Mouse (Mus musculus) ovary, postnatal 36 days (tissue): ENCODE results near the gene Gk2.

ENCODE experiments used
- DNase-seq: peaks from one replicate; pipeline ENCODE4 v3.0.0; 2022; ENCODE audit warnings: low spot score, mixed read lengths

The Gk2 gene

GRCm38 (mm10) chr5:97456816-97457215 lies at the start of gene Gk2:
TSS of gene Gk2 (minus strand) at chr5:97457021.
- no peak for DNase-seq

DNA sequence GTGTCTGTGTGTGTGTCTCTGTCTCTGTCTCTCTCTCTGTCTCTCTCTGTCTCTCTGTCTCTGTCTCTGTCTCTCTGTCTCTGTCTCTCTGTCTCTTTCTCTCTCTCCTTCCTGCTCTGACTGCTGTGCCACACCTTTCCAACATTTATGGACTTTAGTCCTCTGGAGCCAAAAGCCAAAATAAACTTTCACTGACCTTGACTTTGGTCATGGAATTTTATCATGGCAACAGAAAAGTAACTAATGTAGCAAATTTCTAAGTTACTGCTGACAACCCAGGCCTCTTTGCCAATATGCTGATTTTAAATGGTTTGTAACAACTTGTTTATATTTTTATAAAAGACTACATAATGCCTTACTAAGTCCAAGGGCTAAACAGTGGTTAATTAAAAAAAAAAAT lies 41.2 kb upstream of the Gk2 start:
- no peak for DNase-seq

GRCm38 (mm10) chr5:97495488-97496092 lies 38.8 kb upstream of the Gk2 start:
- DNase-seq = no peak

- DNase-seq = no peak
Measured at GRCm38 (mm10) chr5:97493421-97493820, 36.6 kb upstream of the Gk2 start.

DNA sequence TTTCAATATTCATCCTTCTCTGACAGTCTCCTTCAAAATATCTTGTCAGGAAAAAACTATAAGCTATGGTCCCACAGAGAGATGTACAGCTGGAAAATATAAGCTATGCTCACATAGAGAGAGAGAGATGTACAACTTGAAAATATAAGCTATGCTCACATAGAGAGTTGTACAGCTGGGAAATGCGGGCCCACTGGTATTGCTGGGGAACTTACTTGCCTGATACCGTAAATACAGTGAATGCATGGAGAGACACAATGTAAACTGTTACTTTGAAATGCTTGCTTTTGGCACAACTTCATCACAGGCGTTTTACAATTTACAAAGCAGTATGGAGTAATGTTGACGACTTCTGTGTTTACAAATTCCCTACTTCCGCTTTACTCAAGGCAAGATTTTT lies 29.3 kb upstream of the Gk2 start:
- no peak for DNase-seq

GRCm38 (mm10) chr5:97479991-97480390 lies 23.2 kb upstream of the Gk2 start:
- no peak for DNase-seq

- DNase-seq = no peak
Measured at GRCm38 (mm10) chr5:97467246-97467645, 10.4 kb upstream of the Gk2 start.

- DNase-seq = no peak
Measured at GRCm38 (mm10) chr5:97466430-97467158, 9.8 kb upstream of the Gk2 start.

- DNase-seq = no peak
Measured at GRCm38 (mm10) chr5:97465956-97466355, 9.1 kb upstream of the Gk2 start.

GRCm38 (mm10) chr5:97462856-97463255 lies 6.0 kb upstream of the Gk2 start:
- DNase-seq = no peak

DNA sequence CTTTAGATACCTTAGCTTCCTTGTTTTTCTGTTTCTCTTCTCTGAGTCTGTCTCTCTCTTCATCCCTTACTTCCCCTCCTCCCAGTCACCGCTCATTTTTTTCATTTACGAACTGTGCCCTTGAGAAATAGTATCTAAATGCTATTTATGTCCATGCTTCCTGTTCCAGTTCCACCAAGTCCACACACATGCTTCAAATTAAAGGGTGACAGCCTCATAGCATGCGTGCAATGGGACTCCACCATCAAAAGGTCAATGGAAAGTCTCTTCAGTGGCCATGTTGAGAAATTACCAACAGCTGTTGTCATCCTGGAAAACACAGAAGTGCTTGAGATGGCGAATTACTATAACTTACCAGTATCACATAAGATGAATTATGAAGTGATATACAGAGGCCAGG lies 5.4 kb downstream of the Gk2 start:
- no peak for DNase-seq

DNA sequence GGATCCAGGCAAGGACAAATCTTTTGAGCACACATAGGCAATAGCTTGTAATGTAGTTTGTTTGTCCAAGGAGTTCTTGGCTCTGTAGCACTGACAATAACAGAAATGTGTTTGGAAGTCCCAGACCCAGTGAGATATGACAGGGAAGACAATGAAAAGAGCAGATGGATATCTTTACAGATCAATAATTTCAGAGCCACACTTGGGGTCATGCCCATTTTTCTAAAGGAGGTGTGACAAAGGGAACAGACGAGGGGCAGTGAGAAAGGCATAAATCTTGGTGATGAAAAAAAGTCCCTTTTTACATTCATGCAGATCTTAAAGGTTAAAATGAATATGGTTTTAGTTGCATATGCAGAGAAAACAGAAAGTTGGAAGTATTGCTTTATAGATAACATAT lies 12.6 kb downstream of the Gk2 start:
- DNase-seq = no peak

- DNase-seq = no peak
Measured at GRCm38 (mm10) chr5:97432512-97432911, 24.3 kb downstream of the Gk2 start.

DNA sequence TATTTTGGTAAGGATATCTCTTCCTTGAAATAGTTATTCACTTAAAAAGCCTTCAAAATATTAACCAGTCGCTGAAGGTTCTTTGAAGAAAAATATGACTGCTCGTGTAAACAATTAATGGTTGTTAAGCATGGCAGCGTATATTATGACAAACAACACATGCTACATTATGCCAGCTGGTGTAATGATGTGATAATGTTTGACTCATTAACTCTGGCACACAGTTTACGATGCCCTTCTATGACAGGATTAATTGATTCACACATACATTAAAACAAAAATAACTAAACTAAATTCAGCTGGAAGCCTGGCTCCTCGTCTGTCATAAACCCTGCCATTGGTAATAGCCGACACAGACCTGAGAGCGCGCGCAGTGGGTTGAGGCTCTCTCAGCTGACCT lies 26.8 kb downstream of the Gk2 start:
- DNase-seq = no peak

GRCm38 (mm10) chr5:97421669-97422068 lies 35.2 kb downstream of the Gk2 start:
- DNase-seq = no peak

DNA sequence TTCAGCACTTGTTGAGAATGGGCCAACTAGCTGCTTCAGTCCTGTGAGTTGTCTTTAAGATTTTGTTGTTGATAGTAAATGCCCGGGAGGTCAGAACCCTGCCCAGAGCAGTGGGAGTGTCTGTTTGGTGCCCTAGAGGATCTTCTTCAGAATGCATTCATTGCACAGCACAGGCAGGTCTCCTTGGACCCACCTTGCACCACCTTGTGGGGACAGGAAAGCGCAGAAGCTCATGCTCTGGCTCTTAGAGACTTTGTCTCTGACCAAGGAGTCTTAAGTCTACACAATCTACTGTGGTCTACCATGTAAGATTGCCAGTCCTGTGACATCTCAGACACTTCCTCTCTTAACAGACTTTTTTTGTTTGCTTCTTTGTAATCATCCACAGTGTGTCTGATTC lies 39.6 kb downstream of the Gk2 start:
- DNase-seq = no peak

DNA sequence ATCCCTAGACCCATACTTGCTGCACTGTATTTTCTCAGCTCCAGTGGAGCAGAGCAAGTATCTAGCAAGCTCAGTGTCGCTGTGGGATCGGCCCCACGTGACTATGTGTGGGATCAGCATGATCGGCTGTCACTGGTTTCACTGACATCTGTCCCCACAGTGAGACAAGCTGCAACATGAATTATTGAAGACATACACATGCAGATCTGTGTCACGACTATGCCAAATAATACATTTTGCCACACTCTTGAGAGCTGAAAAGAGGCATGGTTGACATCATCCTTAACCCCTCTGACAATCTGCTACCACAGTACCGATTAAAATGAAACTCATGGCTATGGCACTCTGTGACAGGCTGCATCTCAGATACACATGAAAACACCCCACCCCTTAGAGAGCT lies 41.0 kb downstream of the Gk2 start:
- DNase-seq = no peak

GRCm38 (mm10) chr5:97413716-97414115 lies 43.1 kb downstream of the Gk2 start:
- DNase-seq = no peak

- no peak for DNase-seq
Measured at GRCm38 (mm10) chr5:97410190-97410589, 46.6 kb downstream of the Gk2 start.

DNA sequence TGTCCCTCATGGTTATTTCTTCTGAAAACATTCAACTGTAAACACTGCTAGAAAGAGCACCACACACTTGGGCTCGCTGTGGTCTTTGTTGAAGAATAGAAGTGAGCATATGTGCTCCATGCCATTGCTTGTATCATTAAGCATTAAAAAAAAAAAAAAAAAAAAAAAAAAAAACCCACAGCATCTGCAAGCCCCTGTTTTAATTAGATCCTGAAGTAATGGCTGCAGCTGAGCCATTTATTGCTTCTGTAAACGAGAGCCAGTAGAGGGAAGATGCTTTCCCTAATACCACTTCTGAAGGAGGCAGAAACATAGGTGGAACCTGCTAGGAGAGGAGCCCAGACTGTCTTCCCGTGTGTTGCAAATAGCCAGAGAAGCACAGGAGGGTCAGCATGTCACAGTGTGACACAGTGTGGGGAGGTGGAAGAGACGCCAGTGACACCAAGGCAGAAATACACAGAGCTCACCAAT lies 47.6 kb downstream of the Gk2 start:
- DNase-seq = no peak
